In the genomic region with DNA sequence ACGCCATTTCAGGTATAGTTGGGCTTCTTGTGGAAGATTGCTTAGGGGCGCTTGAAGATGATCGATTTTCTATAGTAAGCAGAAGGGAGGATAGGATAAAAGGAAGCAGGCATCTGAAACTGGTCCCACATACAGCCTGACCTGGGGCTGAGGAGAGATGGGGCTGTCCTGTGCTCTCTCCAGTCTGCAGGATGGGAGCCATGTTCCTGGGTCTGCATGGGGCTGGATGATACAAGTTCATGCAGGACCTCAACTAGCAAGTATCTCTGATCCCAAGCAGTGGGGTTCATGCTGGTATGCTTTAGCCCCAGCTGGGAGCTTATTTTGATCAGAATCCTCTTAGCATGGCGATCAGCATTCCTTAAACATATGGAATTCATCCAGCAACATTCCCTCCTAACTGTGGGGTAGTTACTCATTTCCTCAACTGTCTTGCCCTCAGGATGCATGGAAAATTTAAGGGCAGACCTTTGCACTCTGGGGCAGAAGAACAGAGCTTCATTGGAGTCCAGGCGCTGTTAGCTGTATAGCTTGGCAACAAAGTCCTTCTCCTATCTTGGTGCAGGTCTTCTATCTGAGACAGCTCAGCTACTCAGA, we compare ENCODE assay signal across 18 mouse cellular contexts.
DNase-seq lines count a peak whose midpoint lies in the region; ATAC-seq lines count a peak whose summit lies in the region.
"Had no signal": no experiment of that assay in that cellular context is flagged by ENCODE, and none has a peak within 500 bp of the region (broad histone marks: within the 10 kb centered on the region; RNA-seq: fewer than 3 reads in every experiment).

No protein-coding gene starts in this region.

- H3K27ac ChIP-seq in kidney, embryonic 14.5 days (ENCODE audit: low read depth, low read length): peak overlapping the region; percentile 63; the same call in 1 of the 2 replicates
- H3K27ac ChIP-seq: forebrain, embryonic 13.5 days; hindbrain, embryonic 12.5 days; intestine, embryonic 15.5 days; limb, embryonic 15.5 days; liver, embryonic 15.5 days; macrophage; midbrain, embryonic 13.5 days; stomach, embryonic 15.5 days had no signal

- peak overlapping the region; percentile 21 for H3K4me2 ChIP-seq in kidney, embryonic 14.5 days (replicated peaks; ENCODE audit: low read depth, low read length)
- H3K4me2 ChIP-seq: forebrain, embryonic 13.5 days; hindbrain, embryonic 12.5 days; intestine, embryonic 15.5 days; limb, embryonic 15.5 days; liver, embryonic 15.5 days; midbrain, embryonic 13.5 days; stomach, embryonic 15.5 days had no signal

- no peak for DNase-seq in kidney, adult 18-20 months
- DNase-seq in retina, embryonic 14.5 days (ENCODE audit: low spot score): peak; percentile 8
- DNase-seq in retina, postnatal 1 day: no peak
- DNase-seq in hindlimb bud, embryonic 11.5 days (ENCODE audit: extremely low spot score, low read depth, low spot score): peak; percentile 76
- no peak for DNase-seq in frontal cortex, postnatal 14 days (ENCODE audit: low spot score in 2 of 2)
- DNase-seq in thymus, postnatal 25 days: no peak
- no peak for DNase-seq in B cell, adult 2 months
- DNase-seq: cerebellum, adult 2 months; thymus, adult 2 months had no signal

- no peaks in the 10 kb centered on the region for H3K27me3 ChIP-seq in kidney, embryonic 14.5 days (ENCODE audit: control insufficient read depth, insufficient read depth, low read length)
- H3K27me3 ChIP-seq: hindbrain, embryonic 12.5 days; intestine, embryonic 15.5 days; limb, embryonic 15.5 days; liver, embryonic 15.5 days; midbrain, embryonic 13.5 days; stomach, embryonic 15.5 days had no signal

- no peak overlapping the region; the same call in 1 of the 2 replicates for H3K9ac ChIP-seq in kidney, embryonic 14.5 days (ENCODE audit: low read depth, low read length)
- H3K9ac ChIP-seq: forebrain, embryonic 13.5 days; hindbrain, embryonic 12.5 days; intestine, embryonic 15.5 days; limb, embryonic 15.5 days; liver, embryonic 15.5 days; midbrain, embryonic 13.5 days; stomach, embryonic 15.5 days had no signal

- 37% methylated on average over 5 of the region's 5 CpGs for WGBS in kidney, embryonic 14.5 days

- ATAC-seq in kidney, embryonic 14.5 days (ENCODE audit: low FRiP score, low TSS enrichment): peak; percentile 32
- ATAC-seq: forebrain, embryonic 13.5 days; intestine, embryonic 15.5 days had no signal

- peak overlapping the region; percentile 18; the same call in 1 of the 2 replicates for H3K4me3 ChIP-seq in kidney, embryonic 14.5 days (ENCODE audit: low read length)
- H3K4me3 ChIP-seq: forebrain, embryonic 13.5 days; hindbrain, embryonic 12.5 days; intestine, embryonic 15.5 days; limb, embryonic 15.5 days; liver, embryonic 15.5 days; midbrain, embryonic 13.5 days; stomach, embryonic 15.5 days had no signal

- no peaks in the 10 kb centered on the region for H3K36me3 ChIP-seq in kidney, embryonic 14.5 days (ENCODE audit: control insufficient read depth, insufficient read depth, low read length)
- H3K36me3 ChIP-seq: hindbrain, embryonic 12.5 days; intestine, embryonic 15.5 days; limb, embryonic 15.5 days; liver, embryonic 15.5 days; midbrain, embryonic 13.5 days; stomach, embryonic 15.5 days had no signal

- peaks cover 15% of the 10 kb centered on the region; the same call in 1 of the 2 replicates for H3K4me1 ChIP-seq in kidney, embryonic 14.5 days (ENCODE audit: control insufficient read depth, insufficient read depth, low read length)
- H3K4me1 ChIP-seq: liver, embryonic 15.5 days; stomach, embryonic 15.5 days had no signal

- H3K9me3 ChIP-seq in kidney, embryonic 14.5 days (ENCODE audit: control insufficient read depth, low read length): no peaks in the 10 kb centered on the region
- H3K9me3 ChIP-seq: forebrain, embryonic 13.5 days; hindbrain, embryonic 12.5 days; intestine, embryonic 15.5 days; limb, embryonic 15.5 days; liver, embryonic 15.5 days; midbrain, embryonic 13.5 days; stomach, embryonic 15.5 days had no signal

Comparison
In these comparisons a context has a peak if more than half of its experiments do, and no peak if none do; other contexts are left out.
1. DNase-seq: peak in retina, embryonic 14.5 days (single experiment) and hindlimb bud, embryonic 11.5 days (single experiment); none in kidney, adult 18-20 months (single experiment), retina, postnatal 1 day (single experiment), frontal cortex, postnatal 14 days (0 of 2), thymus, postnatal 25 days (single experiment) and B cell, adult 2 months (0 of 2).